Mouse (Mus musculus) embryo, embryonic 10 days (tissue): ENCODE measurements around the gene Tmtc2.

Experiments
- DNase-seq: peaks from one replicate; pipeline ENCODE4 v3.0.0-alpha.2; 2015; ENCODE audit warnings: low spot score

Gene Tmtc2

DNA sequence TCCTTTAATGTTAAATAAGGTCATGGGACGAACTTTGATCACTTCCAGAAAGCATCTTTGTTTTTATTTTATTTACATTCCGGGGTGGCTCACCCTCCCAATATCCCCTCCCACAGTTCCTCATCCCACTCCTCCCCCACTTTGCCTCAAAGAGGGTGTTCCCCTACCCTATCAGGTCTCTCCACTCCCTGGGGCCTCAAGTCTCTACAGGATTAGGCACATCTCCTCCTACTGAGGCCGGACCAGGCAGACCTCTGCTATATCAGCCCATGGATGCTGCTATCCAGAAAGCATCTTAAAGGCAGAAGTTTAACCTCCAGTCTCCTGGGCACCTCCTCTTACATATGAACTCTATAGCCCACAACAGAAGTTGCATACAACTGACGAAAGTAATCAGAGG, 157.7 kb downstream of the Tmtc2 start:
- DNase-seq = no peak

- no peak for DNase-seq
Measured at GRCm38 (mm10) chr10:105405856-105406527, 168.3 kb downstream of the Tmtc2 start.

DNA sequence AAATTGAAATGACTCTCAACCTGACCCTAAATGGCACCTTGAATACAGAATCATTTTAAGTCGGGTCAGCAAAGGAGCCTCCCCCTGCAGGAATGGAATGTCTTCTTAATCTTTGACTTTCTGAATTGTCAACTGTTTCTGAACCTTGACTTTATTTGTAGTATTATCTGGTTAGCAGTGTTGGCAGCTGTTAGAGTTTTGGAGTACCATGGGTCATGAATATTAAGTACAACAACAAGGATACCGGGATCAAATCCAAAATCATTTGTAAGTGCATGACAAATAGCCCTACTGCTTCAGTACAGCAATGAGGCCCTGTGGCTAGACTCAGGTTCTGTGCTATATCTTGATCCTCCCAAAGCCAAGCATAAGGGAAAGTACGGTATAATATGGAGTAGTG, 170.3 kb downstream of the Tmtc2 start:
- DNase-seq = no peak

DNA sequence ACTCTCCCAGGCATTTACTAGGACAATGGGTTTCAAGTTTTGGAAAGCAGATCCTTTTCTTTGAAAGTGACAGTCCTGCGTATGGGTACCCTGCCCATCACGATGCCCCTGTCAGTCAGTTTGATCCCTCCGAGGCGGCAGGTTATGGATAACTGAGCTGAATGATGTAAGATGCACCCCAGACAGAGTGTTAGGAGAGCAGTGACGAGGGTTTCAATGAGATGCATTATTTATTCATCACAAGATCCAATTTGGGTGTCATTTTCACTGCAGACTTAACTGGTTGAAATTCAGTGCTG, 171.8 kb downstream of the Tmtc2 start:
- no peak for DNase-seq

DNA sequence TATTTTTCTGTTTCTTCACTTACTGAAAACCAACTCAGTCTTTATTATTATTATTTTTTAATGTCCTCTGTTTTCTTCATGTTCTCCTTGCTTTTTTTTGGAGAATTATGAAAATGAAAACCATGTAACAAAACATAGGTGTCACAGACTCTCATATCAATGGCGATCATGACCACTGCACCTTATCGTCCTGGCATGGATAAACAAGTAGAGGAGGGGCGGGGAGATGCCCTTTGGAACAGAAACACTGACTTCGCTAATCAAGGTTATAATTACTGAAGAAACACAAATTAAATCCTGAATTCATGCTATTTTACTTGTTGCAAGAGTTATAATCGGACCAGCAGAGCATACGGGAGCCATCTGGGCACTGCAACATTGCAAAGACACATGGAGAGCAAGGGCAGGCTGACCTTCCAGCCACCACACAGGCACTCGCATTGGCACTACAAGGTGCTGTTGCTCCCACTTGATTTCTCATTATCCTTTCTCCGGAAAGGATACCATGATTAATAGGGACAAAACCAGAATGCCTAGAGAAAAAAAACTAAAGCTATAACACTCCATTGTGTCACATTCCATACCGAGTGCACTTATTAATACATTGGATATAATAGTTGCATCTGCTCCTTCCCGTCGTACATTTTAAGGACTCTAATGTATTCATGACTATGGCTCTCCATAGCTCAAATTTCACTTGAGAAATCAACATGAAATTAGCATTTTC, 172.3 kb downstream of the Tmtc2 start:
- no peak for DNase-seq

- DNase-seq = peak; percentile 7
Measured at GRCm38 (mm10) chr10:105399316-105399715, 174.9 kb downstream of the Tmtc2 start.

DNA sequence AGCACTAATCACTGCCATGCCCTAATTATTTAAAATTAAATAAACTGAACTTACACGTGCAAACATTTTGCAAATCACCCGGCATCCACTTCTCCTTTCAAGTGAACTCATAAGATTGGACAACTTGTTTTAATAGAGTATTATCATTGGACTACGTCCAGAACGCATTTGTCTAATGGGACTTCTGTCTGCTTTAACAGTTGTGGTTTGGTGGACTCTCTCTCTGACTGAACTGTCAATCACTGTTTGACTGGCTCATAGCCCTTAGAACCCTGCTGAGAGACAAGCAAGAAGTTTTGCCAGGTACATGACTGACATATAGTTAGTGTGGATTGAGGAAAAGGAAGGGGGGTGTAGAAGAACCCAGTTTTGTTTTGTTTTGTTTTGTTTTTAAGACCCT, 190.2 kb downstream of the Tmtc2 start:
- no peak for DNase-seq

GRCm38 (mm10) chr10:105381705-105382104, 192.5 kb downstream of the Tmtc2 start:
- no peak for DNase-seq

DNA sequence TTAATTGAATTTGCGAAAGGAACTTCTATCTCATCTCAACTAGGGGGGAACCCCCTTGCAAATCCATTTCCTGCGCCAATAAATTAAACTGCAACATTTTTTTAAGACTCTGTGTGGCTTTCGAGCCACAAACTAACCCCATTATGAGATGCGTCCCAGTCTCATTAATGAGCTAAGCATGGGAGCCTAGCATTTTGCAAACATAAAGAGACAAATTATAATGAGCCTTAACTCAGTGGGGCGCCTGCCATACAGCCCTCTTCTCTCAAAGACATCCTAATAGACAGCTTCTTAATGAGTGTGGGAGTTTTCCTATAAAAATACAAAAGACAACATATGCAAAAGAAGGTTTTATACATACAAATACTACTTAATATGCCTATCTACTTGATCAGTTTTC, 193.0 kb downstream of the Tmtc2 start:
- DNase-seq = no peak

- DNase-seq = peak; percentile 57
Measured at GRCm38 (mm10) chr10:105380584-105380983, 193.7 kb downstream of the Tmtc2 start.

- DNase-seq = no peak
Measured at GRCm38 (mm10) chr10:105377711-105378110, 196.5 kb downstream of the Tmtc2 start.

DNA sequence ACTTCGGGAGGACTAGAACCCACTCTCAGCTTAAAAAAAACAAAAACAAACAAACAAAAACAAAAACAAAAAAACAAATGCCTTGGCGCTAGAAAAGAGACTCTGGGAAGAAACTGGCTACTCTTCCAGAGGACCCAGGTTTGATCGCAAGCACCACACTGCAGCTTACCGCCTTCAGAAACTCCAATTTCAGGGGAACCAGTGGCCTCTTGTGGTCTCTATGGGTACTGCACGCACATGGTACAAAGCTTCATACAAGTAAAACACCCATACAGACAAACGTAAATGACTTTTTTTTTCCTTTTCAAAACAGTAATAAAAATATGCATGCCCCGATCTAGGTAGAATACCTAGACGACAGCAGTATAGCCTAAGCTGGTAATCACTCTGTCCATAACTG, 201.0 kb downstream of the Tmtc2 start:
- DNase-seq = no peak

- no peak for DNase-seq
Measured at GRCm38 (mm10) chr10:105368242-105368641, 206.0 kb downstream of the Tmtc2 start.

GRCm38 (mm10) chr10:105364480-105364879, 209.8 kb downstream of the Tmtc2 start:
- DNase-seq = no peak

DNA sequence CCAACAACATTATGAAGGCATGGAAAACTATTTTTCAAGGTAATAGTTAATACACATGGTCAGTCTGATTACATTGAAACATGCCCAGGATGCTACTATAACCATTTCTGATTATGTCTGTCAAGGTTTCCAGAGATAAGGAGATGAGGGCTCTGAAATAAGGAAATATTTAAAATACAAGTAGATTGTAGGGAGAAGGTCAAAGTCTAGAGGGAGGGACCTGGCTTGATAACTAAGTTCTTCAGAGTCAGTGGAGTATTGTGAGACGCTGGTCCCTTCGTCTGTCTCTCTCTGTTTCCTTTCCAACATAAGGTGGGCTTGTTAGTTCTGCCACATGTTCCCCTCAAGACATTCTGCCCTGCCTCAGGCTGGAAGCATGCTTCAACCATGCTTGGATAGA, 223.9 kb downstream of the Tmtc2 start:
- no peak for DNase-seq

GRCm38 (mm10) chr10:105345920-105346319, 228.3 kb downstream of the Tmtc2 start:
- DNase-seq = no peak

DNA sequence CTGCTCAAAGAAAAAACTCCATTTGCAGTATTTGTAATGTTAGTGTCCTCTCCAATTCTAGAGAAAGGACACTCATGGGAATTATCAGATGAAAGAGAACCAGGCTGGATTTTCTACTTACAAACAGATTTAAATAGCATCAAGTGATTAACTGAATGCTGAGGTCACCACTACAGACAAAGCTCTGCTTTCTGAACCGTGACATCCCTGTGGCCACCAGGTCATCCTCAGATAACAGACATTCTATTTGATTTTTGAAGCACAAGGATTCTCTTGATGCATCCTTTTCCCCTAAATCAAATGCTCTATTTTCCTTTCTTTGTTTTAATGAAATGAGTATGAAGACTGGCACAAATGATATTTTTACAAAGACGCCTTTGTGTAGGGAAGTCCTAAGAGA, 241.4 kb downstream of the Tmtc2 start:
- DNase-seq = peak; percentile 29

DNA sequence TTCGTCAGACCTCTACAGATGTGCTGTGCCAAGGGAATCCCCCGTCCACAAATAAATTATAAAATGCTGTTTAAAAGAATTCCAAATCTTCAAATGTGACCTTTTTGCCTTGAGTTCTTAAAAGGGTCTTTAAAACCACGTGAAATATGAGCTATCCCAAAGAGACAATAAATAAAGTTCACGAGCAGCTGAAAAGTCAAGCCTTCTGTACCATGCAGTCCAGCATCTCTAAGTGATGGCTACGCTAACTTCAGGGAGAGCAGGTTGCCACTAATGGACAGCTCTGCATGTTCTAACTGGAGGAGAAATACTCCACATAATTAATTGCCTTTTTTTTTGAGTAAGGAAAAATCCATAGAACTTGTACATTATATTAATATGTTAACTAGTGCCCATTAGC, 243.9 kb downstream of the Tmtc2 start:
- DNase-seq = peak; percentile 11

DNA sequence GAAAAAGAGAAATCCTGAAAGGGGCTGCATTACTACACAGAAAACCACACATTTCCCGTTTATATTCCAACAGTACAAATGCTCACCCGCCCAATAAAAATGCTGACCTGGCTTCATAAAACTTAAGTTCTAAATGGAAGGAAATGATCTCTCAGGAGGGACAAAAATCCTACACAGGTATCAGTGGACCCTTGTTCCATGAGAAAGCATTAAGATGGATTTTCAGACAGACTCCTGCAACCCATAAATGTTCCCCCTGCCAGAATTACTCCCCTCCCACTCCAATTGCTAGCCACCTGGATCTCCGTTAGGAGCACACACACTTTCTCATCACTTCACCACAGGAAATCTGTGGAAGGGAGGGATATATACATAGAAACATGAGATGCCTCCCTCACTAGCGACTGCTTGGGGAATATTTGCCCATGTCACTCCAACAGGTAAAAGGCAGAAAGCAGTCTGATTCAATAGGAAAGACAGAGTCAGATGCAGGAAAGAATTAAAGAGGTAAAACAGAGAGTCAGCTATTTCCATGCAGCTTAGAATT, 250.5 kb downstream of the Tmtc2 start:
- DNase-seq = no peak

- DNase-seq = no peak
Measured at GRCm38 (mm10) chr10:105319299-105320057, 254.8 kb downstream of the Tmtc2 start.

- no peak for DNase-seq
Measured at GRCm38 (mm10) chr10:105318869-105319268, 255.4 kb downstream of the Tmtc2 start.

GRCm38 (mm10) chr10:105312986-105313385, 261.3 kb downstream of the Tmtc2 start:
- no peak for DNase-seq

- no peak for DNase-seq
Measured at GRCm38 (mm10) chr10:105297560-105297959, 276.7 kb downstream of the Tmtc2 start.
